Mouse (Mus musculus) thymus, adult 18-20 months (tissue): ENCODE data around the gene Elavl3.

ENCODE experiments used
- DNase-seq, 2 experiments: peaks; one replicate each; pipeline ENCODE4 v3.0.0; 2022; ENCODE audit warnings: mixed read lengths in 2 of 2

Elavl3 gene

GRCm38 (mm10) chr9:22002194-22003162, 49.3 kb downstream of the Elavl3 start, which contains the start of the genes Ccdc151 and Prkcsh:
Ccdc151 (minus strand) TSS chr9:22002634.
Prkcsh (plus strand) TSS chr9:22002806.
- DNase-seq, result peak; percentile 99 to 100

- DNase-seq, result no peak
These were observed 50.2 kb downstream of the Elavl3 start for GRCm38 (mm10) chr9:22001633-22002032.

- no peak for DNase-seq
These were observed 51.5 kb downstream of the Elavl3 start for GRCm38 (mm10) chr9:22000296-22000695.

- DNase-seq, result no peak
These were observed 55.5 kb downstream of the Elavl3 start for GRCm38 (mm10) chr9:21996178-21996867.

GRCm38 (mm10) chr9:21992227-21992626, 59.6 kb downstream of the Elavl3 start:
- no peak for DNase-seq

GRCm38 (mm10) chr9:21989230-21990110, 62.4 kb downstream of the Elavl3 start, which contains the start of gene Rgl3:
Rgl3 (minus strand) TSS chr9:21989446.
- DNase-seq, result no peak

- DNase-seq, result no peak
These were observed 63.3 kb downstream of the Elavl3 start for GRCm38 (mm10) chr9:21988421-21989101.

- DNase-seq, result no peak
These were observed 64.1 kb downstream of the Elavl3 start for GRCm38 (mm10) chr9:21987592-21988342.

- DNase-seq, result no peak
These were observed 67.9 kb downstream of the Elavl3 start for GRCm38 (mm10) chr9:21983911-21984310.

- DNase-seq, result no peak
These were observed 73.3 kb downstream of the Elavl3 start for GRCm38 (mm10) chr9:21978398-21979128.

- DNase-seq, result no peak
These were observed 73.9 kb downstream of the Elavl3 start for GRCm38 (mm10) chr9:21977972-21978371.

GRCm38 (mm10) chr9:21977331-21977730, 74.5 kb downstream of the Elavl3 start:
- no peak for DNase-seq

GRCm38 (mm10) chr9:21976626-21977175, 75.1 kb downstream of the Elavl3 start:
- no peak for DNase-seq

GRCm38 (mm10) chr9:21969304-21969703, 82.5 kb downstream of the Elavl3 start:
- no peak for DNase-seq

GRCm38 (mm10) chr9:21968883-21969282, 82.9 kb downstream of the Elavl3 start:
- DNase-seq, result no peak
